Mouse (Mus musculus) bone marrow macrophage, adult 2 months (primary cell): Measurements from ENCODE around the gene Ccdc69.
A peak's percentile ranks its signal among the peaks of the same experiment; 100 is the strongest.

ENCODE experiments used
- CTCF ChIP-seq: IDR thresholded peaks from 2 replicates; pipeline ENCODE4 v1.5.1; 2012; ENCODE audit warnings: low read depth, mild to moderate bottlenecking, low read length, moderate library complexity
- POLR2A ChIP-seq: IDR thresholded peaks from 2 replicates; pipeline ENCODE4 v1.6.1; 2012; ENCODE audit warnings: mild to moderate bottlenecking, low read depth, low read length, borderline replicate concordance

DNA sequence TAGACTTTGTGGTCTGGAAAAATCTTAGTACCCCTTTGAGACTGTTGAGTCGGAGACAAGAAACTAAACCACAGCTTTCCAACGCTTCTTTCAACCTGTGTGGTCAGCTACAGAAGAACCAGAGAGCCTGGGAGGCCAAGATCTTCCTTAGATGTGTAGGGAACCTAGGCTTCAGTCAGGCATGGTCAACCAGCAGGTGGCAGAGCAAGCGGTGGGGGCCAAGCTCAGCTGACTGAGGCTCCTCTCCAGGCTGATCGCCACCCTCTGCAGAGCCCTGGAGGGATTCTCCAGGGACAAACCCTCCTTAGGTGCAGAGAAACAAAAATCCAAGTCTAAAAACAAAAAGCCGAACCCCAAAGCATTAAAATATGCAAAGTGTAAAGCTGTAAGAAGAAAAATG is 31.3 kb downstream of the Ccdc69 start:
- TF ChIP-seq POLR2A (no peak), CTCF (peak; percentile 44)
